Mouse (Mus musculus): ENCODE results near the gene Dlg3. TPM values are rescaled to one million over a fixed set of nuclear protein-coding genes. Genes with fewer than 3 reads are reported as not detected.
A peak's percentile ranks its signal among the peaks of the same experiment; 100 is the strongest.

The Dlg3 gene
- polyA plus RNA-seq, 1 experiment from 2014 or later: 4.0 TPM

DNA sequence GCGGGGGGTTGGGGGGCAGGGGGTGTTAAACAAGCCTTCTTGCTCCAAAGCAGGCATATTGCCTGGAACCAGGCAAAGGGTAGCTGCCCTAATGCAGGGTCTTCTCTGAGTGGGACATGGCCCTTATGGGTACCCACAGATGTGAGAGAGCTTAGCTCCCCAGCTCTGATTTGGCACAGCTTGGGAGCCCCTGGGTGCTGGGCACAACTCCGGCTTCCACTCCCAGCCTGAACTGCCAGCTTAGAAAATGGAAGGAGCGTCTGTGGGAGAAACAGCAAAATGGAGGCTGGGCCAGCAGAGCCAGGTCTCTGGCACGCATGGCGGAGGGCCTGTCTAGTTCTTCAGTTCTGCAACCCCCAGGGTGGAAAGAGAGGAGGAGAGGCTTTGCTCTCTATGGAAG is 1.8 kb downstream of the Dlg3 start:
- peaks cover 6% of the 10 kb centered on the region for H3K4me1 ChIP-seq
- no peak overlapping the region for H3K9ac ChIP-seq
- no peaks in the 10 kb centered on the region for H3K36me3 ChIP-seq
- no peak overlapping the region for H3K27ac ChIP-seq
- H3K9me3 ChIP-seq: no peaks in the 10 kb centered on the region
- H3K4me2 ChIP-seq: no peak overlapping the region
- WGBS: 85% methylated on average over 5 of the region's 5 CpGs
- peaks cover 19% of the 10 kb centered on the region for H3K27me3 ChIP-seq
- no peak overlapping the region for H3K4me3 ChIP-seq
- ATAC-seq (ENCODE audit: borderline replicate concordance, extremely low read depth, low FRiP score, low TSS enrichment): no peak

DNA sequence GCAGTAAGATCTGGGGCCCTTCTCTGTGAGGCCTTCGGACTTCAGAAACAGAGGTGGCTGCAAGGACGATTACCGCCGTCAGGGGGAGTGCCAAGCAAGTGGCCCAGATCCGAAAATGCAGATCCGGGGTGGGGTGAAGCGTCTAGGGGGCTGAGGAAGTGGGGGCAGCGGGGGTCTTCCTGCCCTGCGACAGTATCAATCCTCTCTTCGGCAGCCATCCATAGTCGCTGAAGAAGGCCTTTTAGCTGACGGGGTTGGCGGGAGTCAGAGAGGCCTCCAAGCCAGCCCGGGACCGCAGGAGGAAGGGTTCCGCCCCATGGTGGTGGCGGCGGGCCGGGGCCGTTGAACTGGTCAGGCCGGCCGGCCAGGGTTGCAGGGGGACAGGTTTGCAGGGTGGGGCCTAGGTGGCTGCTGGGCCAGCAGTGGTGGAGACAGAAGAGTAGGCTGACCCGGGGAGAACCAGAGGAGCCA is 6.9 kb downstream of the Dlg3 start:
- 14% methylated on average over 22 of the region's 23 CpGs for WGBS
- no peaks in the 10 kb centered on the region for H3K9me3 ChIP-seq
- peak overlapping the region; percentile 58 for H3K9ac ChIP-seq
- H3K4me2 ChIP-seq: peak overlapping the region; percentile 59
- peak overlapping the region; percentile 46 for H3K4me3 ChIP-seq
- H3K27ac ChIP-seq: peak overlapping the region; percentile 57
- no peaks in the 10 kb centered on the region for H3K27me3 ChIP-seq
- peaks cover 4% of the 10 kb centered on the region for H3K4me1 ChIP-seq
- ATAC-seq (ENCODE audit: borderline replicate concordance, extremely low read depth, low FRiP score, low TSS enrichment): peak; percentile 45
- no peaks in the 10 kb centered on the region for H3K36me3 ChIP-seq

DNA sequence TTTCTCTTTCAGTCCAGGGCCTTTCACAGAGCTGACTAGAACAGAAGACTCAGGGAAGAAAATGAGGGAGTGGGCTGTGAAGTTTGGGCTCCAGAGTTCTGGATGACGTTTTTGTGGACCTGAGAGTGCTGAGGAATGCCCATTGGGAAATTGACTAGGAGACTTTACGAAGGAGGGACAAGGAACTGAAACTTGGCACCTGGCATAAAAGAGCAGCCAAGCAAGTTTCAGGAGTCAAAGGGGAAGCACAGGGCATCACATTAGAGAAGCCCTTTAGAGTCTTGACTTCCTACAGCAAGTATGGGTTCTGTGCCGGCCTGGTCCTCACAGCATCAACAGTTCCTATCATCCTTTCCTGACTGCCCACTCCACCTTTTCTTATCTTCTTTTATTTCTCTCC is 7.9 kb downstream of the Dlg3 start:
- ATAC-seq (ENCODE audit: borderline replicate concordance, extremely low read depth, low FRiP score, low TSS enrichment): no peak
- no peak overlapping the region for H3K4me2 ChIP-seq
- H3K36me3 ChIP-seq: no peaks in the 10 kb centered on the region
- no peak overlapping the region for H3K4me3 ChIP-seq
- 71% methylated on average over 3 of the region's 3 CpGs for whole genome bisulfite sequencing
- no peak overlapping the region for H3K9ac ChIP-seq
- H3K27me3 ChIP-seq: no peaks in the 10 kb centered on the region
- peaks cover 4% of the 10 kb centered on the region for H3K4me1 ChIP-seq
- no peaks in the 10 kb centered on the region for H3K9me3 ChIP-seq
- H3K27ac ChIP-seq: no peak overlapping the region

DNA sequence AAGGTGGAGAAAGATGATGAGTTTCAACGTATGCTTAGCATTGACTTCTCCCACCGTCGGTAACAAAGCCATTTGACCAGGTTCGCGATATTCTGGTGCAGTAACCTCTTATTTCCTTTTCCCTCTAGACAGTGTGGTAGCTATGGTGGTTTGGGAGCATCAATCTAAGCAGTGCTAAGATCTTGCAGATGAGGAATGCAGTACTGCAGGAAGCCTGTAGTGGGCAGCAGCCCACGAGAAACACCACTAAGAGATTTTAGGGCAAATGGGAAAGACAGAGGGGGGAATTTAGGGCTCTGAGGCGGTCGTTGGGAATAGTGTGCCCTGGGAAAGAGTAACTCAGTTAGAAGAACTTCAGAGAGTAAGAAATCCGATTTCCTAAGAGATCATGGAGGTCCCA is 9.0 kb downstream of the Dlg3 start:
- 0 out of 2 replicates have a peak, but pooled peaks have one; percentile 16 for ATAC-seq (ENCODE audit: borderline replicate concordance, extremely low read depth, low FRiP score, low TSS enrichment)
- Histone ChIP-seq H3K4me2 (peak overlapping the region; percentile 57), H3K4me1 (peaks cover 4% of the 10 kb centered on the region), H3K4me3 (peak overlapping the region; percentile 58), H3K36me3 (no peaks in the 10 kb centered on the region), H3K9me3 (no peaks in the 10 kb centered on the region), H3K27ac (peak overlapping the region; percentile 83), H3K27me3 (no peaks in the 10 kb centered on the region), H3K9ac (no peak overlapping the region)
- WGBS: 14% methylated on average over 9 of the region's 9 CpGs

DNA sequence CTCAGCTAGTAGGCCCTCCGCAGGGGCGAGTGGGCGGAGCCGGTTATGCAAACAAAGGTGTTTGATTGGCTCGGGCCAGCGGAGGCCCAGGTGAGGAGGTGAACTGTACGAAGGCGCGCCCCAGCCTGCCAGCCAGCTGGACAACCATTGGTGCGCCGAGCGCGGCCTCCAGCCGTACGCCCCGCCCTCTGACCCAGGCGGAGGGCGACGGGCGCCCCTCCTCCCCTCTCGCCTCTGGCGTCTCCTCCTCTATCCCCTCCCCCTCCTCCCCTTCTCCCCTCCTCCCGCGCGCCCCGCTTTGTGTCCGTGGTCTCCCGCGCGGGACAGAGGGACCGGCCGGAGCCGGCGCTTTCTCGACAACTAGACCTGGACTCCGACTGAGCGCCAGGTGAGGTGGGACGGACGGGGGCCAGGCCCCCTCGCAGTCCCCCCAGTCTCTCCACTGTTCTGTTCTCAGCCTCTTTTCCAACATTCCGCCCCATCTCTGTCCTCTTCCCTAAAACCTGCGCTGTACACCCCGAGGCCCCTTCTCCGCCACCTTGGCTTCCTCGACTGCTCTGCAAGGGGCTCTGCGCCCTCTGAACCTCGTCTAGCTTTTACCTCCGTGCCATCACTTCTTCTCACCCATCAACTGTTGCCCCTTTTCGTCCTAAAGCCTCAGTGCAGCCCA is 9.6 kb downstream of the Dlg3 start:
- H3K36me3 ChIP-seq: no peaks in the 10 kb centered on the region
- 22% methylated on average over 20 of the region's 49 CpGs for WGBS
- H3K9ac ChIP-seq: peak overlapping the region; percentile 62
- peak overlapping the region; percentile 57 for H3K4me2 ChIP-seq
- H3K27me3 ChIP-seq: no peaks in the 10 kb centered on the region
- H3K27ac ChIP-seq: peak overlapping the region; percentile 83
- H3K9me3 ChIP-seq: no peaks in the 10 kb centered on the region
- peak overlapping the region; percentile 58 for H3K4me3 ChIP-seq
- peaks cover 4% of the 10 kb centered on the region for H3K4me1 ChIP-seq
- peak; percentile 94 for ATAC-seq (ENCODE audit: borderline replicate concordance, extremely low read depth, low FRiP score, low TSS enrichment)

DNA sequence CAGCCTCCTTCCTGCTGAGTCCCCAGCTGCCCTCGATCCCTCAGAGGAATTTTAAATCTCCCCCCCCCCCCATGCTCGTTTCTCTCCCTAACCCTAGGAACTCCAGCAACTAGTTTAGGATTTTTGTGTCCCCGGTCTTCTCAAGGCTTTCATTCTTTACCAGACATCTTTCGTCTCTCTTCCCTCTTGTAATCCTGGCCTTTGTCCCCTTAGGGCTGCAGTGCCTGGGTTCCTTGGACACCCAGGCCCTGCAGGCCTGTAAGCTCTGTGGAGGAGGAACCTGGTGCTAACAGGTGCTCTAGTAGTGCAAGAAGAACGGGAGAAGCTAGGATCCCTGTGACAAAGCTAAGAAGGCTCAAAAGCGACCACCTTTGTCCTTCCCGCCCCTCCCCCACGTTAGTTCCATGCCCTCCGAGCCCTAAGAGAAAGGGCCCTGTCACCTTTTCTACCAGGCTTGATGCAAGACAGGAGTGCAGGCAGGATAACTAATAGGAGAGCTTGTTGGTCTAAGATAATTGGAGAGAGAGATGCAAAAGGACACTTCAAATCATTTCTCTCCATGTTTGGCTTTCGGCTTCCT is 10.2 kb downstream of the Dlg3 start:
- peak overlapping the region; percentile 83 for H3K27ac ChIP-seq
- ATAC-seq (ENCODE audit: borderline replicate concordance, extremely low read depth, low FRiP score, low TSS enrichment): no peak
- H3K36me3 ChIP-seq: no peaks in the 10 kb centered on the region
- H3K9ac ChIP-seq: peak overlapping the region; percentile 62
- peak overlapping the region; percentile 57 for H3K4me2 ChIP-seq
- H3K27me3 ChIP-seq: no peaks in the 10 kb centered on the region
- peaks cover 4% of the 10 kb centered on the region for H3K4me1 ChIP-seq
- WGBS: 22% methylated on average over 10 of the region's 10 CpGs
- H3K4me3 ChIP-seq: peak overlapping the region; percentile 58
- H3K9me3 ChIP-seq: no peaks in the 10 kb centered on the region

DNA sequence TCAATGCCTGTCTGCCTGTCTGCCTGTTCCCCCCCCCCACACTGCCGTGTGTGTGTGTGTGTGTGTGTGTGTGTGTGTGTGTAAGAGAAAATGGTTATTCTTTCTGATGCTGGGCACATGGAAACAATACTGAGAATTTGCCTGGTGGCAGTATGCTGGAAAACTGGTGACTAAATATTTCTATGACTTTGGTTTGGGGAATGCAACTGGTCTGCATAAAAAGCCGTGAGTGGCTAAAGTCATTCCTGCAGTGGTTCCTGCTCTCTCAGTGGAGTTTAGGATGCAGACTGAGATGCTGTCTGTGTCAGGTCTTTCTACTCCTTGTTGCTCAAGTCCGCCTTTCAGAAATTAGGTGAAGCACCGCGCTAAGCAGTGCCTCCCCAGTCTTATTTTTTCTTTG is 10.9 kb downstream of the Dlg3 start:
- no peaks in the 10 kb centered on the region for H3K27me3 ChIP-seq
- H3K4me3 ChIP-seq: peak overlapping the region; percentile 58
- H3K9me3 ChIP-seq: no peaks in the 10 kb centered on the region
- H3K27ac ChIP-seq: no peak overlapping the region
- ATAC-seq (ENCODE audit: borderline replicate concordance, extremely low read depth, low FRiP score, low TSS enrichment): no peak
- peaks cover 4% of the 10 kb centered on the region for H3K4me1 ChIP-seq
- WGBS: 30% methylated on average over 5 of the region's 5 CpGs
- no peaks in the 10 kb centered on the region for H3K36me3 ChIP-seq
- no peak overlapping the region for H3K9ac ChIP-seq
- peak overlapping the region; percentile 57 for H3K4me2 ChIP-seq

DNA sequence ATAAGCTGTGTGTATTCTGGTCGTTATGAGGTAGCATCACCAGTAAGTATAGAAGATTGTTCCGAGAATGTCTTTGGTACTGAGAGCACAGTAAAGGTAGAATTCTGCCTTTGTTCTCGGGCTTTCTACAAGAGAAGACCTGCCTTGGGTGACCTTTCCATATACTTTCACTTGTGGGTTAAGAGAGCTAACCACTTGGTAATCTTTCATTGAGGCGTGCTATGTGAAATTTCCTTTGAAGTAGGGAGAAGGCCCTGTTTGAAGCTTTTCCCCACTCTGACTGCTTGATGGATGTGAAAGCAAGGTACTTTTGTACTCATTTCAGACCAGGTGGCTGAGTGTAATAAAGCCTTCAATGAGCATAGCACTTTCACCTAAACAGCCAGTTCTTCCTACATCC is 21.8 kb downstream of the Dlg3 start:
- Histone ChIP-seq H3K4me1 (no peaks in the 10 kb centered on the region), H3K36me3 (no peaks in the 10 kb centered on the region), H3K4me3 (no peak overlapping the region), H3K27me3 (no peaks in the 10 kb centered on the region), H3K4me2 (no peak overlapping the region), H3K9me3 (no peaks in the 10 kb centered on the region), H3K9ac (no peak overlapping the region), H3K27ac (no peak overlapping the region)
- WGBS: 63% methylated on average over 4 of the region's 4 CpGs
- ATAC-seq (ENCODE audit: borderline replicate concordance, extremely low read depth, low FRiP score, low TSS enrichment): no peak

DNA sequence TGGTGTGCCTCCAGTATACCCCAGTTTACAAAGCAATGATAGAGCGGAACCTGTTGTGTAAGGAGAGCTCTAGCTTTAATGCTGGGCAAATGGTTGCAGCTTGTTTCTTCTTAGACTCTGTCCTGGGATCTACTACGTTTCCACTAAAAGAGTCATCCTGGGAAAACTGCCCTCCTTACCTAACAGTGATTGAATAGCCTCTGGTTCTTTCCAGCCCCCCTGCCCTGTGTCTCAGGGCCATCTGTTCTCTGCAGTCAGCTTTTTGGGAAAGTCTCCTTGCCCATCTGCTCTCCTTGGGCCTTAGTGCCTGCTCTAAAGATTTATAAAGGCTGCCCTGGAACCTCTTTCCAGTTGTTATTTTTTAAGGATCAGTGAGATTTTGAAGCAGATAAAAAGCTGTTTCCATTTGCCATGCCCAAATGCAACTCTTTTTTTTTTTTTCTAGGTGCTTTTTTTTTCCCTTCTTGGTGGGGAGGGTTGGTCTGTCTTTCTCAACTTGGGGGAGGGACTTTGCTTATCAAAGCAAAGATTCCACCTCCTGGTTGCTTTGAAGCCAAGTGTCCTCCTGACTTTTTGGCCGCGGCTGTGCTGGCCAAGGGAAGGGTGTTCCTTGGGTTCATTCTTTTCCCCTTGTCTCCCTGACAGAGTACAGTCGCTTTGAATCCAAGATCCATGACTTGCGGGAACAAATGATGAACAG is 28.7 kb downstream of the Dlg3 start:
- WGBS: 58% methylated on average over 6 of the region's 6 CpGs
- Histone ChIP-seq H3K36me3 (no peaks in the 10 kb centered on the region), H3K27me3 (0 out of 2 replicates have a peak, but pooled peaks cover 4% of the 10 kb centered on the region), H3K4me2 (no peak overlapping the region), H3K9me3 (no peaks in the 10 kb centered on the region), H3K4me3 (no peak overlapping the region), H3K27ac (no peak overlapping the region), H3K9ac (no peak overlapping the region), H3K4me1 (peaks cover 8% of the 10 kb centered on the region; the same call in 1 of the 2 replicates)
- no peak for ATAC-seq (ENCODE audit: borderline replicate concordance, extremely low read depth, low FRiP score, low TSS enrichment)

DNA sequence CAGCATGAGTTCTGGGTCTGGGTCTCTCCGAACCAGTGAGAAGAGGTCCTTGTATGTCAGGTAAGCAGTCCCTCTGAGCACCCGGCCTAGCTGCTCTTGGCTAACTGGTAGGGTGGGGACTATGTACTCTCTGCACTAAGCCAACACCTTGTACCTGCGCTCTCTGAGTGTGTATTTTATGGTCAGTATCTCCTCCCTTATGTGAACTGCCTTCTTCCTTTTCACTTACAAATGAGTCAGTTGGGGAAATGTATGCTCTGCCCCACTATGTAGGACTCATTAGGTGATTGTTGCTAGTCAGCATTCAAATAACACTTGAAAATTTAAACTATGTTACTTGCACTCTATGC is 29.2 kb downstream of the Dlg3 start:
- WGBS: 64% methylated on average over 3 of the region's 3 CpGs
- Histone ChIP-seq H3K4me1 (peaks cover 8% of the 10 kb centered on the region; the same call in 1 of the 2 replicates), H3K27me3 (0 out of 2 replicates have a peak, but pooled peaks cover 4% of the 10 kb centered on the region), H3K9ac (no peak overlapping the region), H3K4me3 (no peak overlapping the region), H3K36me3 (no peaks in the 10 kb centered on the region), H3K9me3 (no peaks in the 10 kb centered on the region), H3K4me2 (no peak overlapping the region), H3K27ac (no peak overlapping the region)
- no peak for ATAC-seq (ENCODE audit: borderline replicate concordance, extremely low read depth, low FRiP score, low TSS enrichment)

DNA sequence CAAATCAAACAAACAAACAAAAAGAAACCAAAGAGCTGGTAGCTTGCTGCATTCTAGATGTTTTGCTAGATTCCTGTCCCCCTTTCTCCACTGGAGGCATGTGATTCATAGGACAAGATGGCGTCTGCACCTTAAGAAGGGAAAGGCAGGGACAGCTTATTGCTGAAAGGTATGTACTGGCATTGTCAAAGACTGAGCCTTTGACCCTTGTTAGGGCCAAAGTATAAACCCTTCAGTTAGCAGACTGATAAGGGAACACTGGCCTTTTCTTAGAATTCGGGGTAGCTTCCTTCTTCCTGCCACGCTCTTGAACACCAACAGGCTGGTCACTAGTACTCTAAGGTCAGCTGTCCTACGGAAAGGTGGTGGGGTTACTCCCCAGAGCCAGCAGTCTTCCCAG is 29.8 kb downstream of the Dlg3 start:
- 63% methylated on average over 4 of the region's 4 CpGs for WGBS
- 0 out of 2 replicates have a peak, but pooled peaks cover 4% of the 10 kb centered on the region for H3K27me3 ChIP-seq
- no peak overlapping the region for H3K4me2 ChIP-seq
- H3K4me3 ChIP-seq: no peak overlapping the region
- H3K27ac ChIP-seq: no peak overlapping the region
- no peaks in the 10 kb centered on the region for H3K36me3 ChIP-seq
- no peaks in the 10 kb centered on the region for H3K9me3 ChIP-seq
- no peak overlapping the region for H3K9ac ChIP-seq
- peaks cover 8% of the 10 kb centered on the region; the same call in 1 of the 2 replicates for H3K4me1 ChIP-seq
- ATAC-seq (ENCODE audit: borderline replicate concordance, extremely low read depth, low FRiP score, low TSS enrichment): no peak
